Mouse (Mus musculus) midbrain, embryonic 10.5 days (tissue): ENCODE data around the gene Stra6l. TPM values are rescaled to one million over a fixed set of nuclear protein-coding genes. Genes with fewer than 3 reads are reported as not detected.

ENCODE experiments used
- DNase-seq: peaks from one replicate; pipeline ENCODE4 v3.0.0-alpha.2; 2017; ENCODE audit warnings: low spot score
- H3K27ac ChIP-seq: fragments of 300-500 bp; sonication (generic); replicated peaks from 2 replicates; pipeline ENCODE4 v1.5.1; 2016; ENCODE audit warnings: mild to moderate bottlenecking
- H3K27me3 ChIP-seq: fragments of 300-500 bp; sonication (generic); 2 replicates; pipeline ENCODE4 v1.6.1; 2016; ENCODE audit warnings: low read depth, mild to moderate bottlenecking; ENCODE audit not compliant: poor library complexity, severe bottlenecking
- H3K36me3 ChIP-seq: fragments of 300-500 bp; sonication (generic); 2 replicates; pipeline ENCODE4 v1.6.1; 2016; ENCODE audit warnings: mild to moderate bottlenecking, moderate library complexity
- H3K4me1 ChIP-seq: fragments of 300-500 bp; sonication (generic); 2 replicates; pipeline ENCODE4 v1.6.1; 2016
- H3K4me3 ChIP-seq: fragments of 300-500 bp; sonication (generic); 2 replicates; pipeline ENCODE4 v1.5.1; 2016; ENCODE audit warnings: mild to moderate bottlenecking, moderate library complexity
- H3K9me3 ChIP-seq: fragments of 300-500 bp; sonication (generic); replicated peaks from 2 replicates; pipeline ENCODE4 v1.6.1; 2016; ENCODE audit warnings: mild to moderate bottlenecking
- WGBS: fragments of 180-500 bp; shearing (Covaris S2); methylation state at CpG from one replicate; pipeline ENCODE4 v1.1.7; 2016; 5-methylcytosine and 5-hydroxymethylcytosine counted together
- polyA plus RNA-seq: library from polyadenylated mRNA; unstranded; fragments of >200 nt; fragmentation: Nextera tagmentation; extraction: Ambion mirVana; gene quantifications from 2 replicates; pipeline ENCODE4 v1.2.1, GENCODE M21; 2016

Gene Stra6l
- 0.11 and 0.17 TPM in 2 replicates for polyA plus RNA-seq

- DNase-seq: no peak
- Histone ChIP-seq H3K36me3 (no peaks in the 10 kb centered on the region), H3K27me3 (peaks cover 36% of the 10 kb centered on the region), H3K27ac (0 out of 2 replicates have a peak within 1 kb of the TSS, but pooled peaks have one; percentile 3), H3K4me1 (peaks cover 24% of the 10 kb centered on the region), H3K4me3 (no peak within 1 kb of the TSS), H3K9me3 (no peaks in the 10 kb centered on the region)
- 80% methylated on average over 10 of the region's 10 CpGs for WGBS
These were observed at the start of gene Stra6l for GRCm38 (mm10) chr4:45848109-45848824. Gene Stra6l, plus strand, starts transcription at chr4:45848664.

DNA sequence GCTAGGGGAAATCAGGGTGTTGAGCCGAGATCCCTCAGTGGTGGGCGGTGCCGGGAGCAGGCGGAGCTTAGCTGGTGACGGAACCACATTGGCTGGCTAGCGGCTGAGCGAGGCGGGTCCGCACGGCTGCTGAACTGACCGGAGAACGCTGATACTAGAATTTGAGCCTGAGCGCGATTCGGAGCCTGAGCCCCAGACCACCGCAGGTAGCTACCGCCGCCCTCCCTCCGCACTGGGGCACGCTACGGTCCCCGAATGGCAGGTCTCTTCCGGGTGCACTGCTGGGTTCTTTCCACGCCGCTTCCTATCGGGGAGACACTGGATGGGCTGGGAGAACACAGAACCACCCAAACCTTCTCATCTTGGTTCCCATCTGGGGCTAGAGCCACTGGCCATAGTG is 49.5 kb upstream of the Stra6l start, which contains the start of gene Aldh1b1:
TSS of gene Aldh1b1 (plus strand) at position 59 of the 400 bp plus-strand sequence.
- Histone ChIP-seq H3K36me3 (peaks cover 10% of the 10 kb centered on the region), H3K4me3 (peak within 1 kb of the TSS; percentile 57), H3K9me3 (no peaks in the 10 kb centered on the region), H3K27me3 (peaks cover 40% of the 10 kb centered on the region), H3K4me1 (peaks cover 36% of the 10 kb centered on the region), H3K27ac (peak within 1 kb of the TSS; percentile 71)
- WGBS: 1% methylated on average over 26 of the region's 26 CpGs
- DNase-seq: peak; percentile 82

GRCm38 (mm10) chr4:45799956-45800537 is 48.4 kb upstream of the Stra6l start:
- DNase-seq: no peak
- Histone ChIP-seq H3K4me3 (no peak overlapping the region), H3K4me1 (peaks cover 36% of the 10 kb centered on the region), H3K36me3 (peaks cover 10% of the 10 kb centered on the region), H3K27ac (0 out of 2 replicates have a peak overlapping the region, but pooled peaks have one; percentile 20), H3K9me3 (no peaks in the 10 kb centered on the region), H3K27me3 (peaks cover 37% of the 10 kb centered on the region)
- WGBS: 47% methylated on average over 3 of the region's 3 CpGs

- Histone ChIP-seq H3K36me3 (peaks cover 10% of the 10 kb centered on the region), H3K27ac (no peak overlapping the region), H3K27me3 (peaks cover 19% of the 10 kb centered on the region), H3K9me3 (no peaks in the 10 kb centered on the region), H3K4me1 (peaks cover 27% of the 10 kb centered on the region), H3K4me3 (no peak overlapping the region)
- no peak for DNase-seq
- 94% methylated on average over 14 of the region's 14 CpGs for WGBS
These were observed 45.6 kb upstream of the Stra6l start for GRCm38 (mm10) chr4:45802900-45803299.

- 42% methylated on average over 7 of the region's 7 CpGs for WGBS
- no peak overlapping the region for H3K4me3 ChIP-seq
- peaks cover 32% of the 10 kb centered on the region for H3K36me3 ChIP-seq
- peaks cover 18% of the 10 kb centered on the region for H3K4me1 ChIP-seq
- H3K27me3 ChIP-seq: peaks cover 17% of the 10 kb centered on the region
- H3K27ac ChIP-seq: no peak overlapping the region
- H3K9me3 ChIP-seq: no peaks in the 10 kb centered on the region
- DNase-seq: no peak
These were observed 40.4 kb upstream of the Stra6l start for GRCm38 (mm10) chr4:45808034-45808433.

DNA sequence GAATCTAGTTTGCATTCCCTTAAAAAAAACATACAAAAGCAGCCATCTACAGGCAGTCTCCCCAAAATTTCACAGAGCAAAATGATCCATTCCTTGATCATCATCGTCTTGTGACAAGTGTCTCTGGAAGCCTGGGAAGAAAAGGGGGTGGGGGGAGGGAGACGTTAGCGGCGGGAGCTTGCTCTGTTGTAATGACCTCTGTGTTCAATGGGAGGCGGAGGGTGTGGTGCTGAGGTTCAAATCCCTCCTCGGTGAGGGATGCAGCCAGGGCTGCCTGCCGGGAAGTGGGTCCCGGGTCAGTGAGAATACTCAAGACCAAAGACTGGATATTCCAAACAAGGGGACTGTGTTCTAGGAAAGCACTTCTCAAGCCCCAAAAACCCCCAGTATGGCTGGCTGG is 37.2 kb upstream of the Stra6l start:
- no peak for DNase-seq
- H3K36me3 ChIP-seq: peaks cover 48% of the 10 kb centered on the region
- peaks cover 26% of the 10 kb centered on the region for H3K27me3 ChIP-seq
- H3K27ac ChIP-seq: no peak overlapping the region
- H3K4me1 ChIP-seq: peaks cover 30% of the 10 kb centered on the region
- no peak overlapping the region for H3K4me3 ChIP-seq
- H3K9me3 ChIP-seq: 0 out of 2 replicates have a peak, but pooled peaks cover 4% of the 10 kb centered on the region
- whole genome bisulfite sequencing: 15% methylated on average over 8 of the region's 8 CpGs

DNA sequence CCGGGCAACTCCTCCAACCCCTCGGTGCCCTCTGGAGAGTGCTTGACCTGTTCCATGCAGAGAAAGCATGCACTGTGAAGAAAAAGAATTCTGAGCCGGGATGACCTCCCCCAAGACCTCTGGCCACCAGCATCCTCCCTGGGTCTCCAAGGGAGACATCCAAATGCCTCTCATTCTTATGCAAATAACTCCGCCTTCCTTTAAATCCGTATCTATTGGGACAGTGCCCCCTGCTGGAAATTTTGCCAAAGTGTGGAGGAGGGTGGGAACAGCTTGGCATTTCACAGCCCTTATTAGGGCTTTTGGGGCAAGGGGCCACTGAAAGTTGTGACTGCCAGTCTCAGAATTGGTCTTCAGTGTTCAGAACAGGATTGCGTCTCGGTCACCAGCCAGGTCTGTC is 32.9 kb upstream of the Stra6l start:
- Histone ChIP-seq H3K36me3 (peaks cover 36% of the 10 kb centered on the region), H3K27ac (peak overlapping the region; percentile 9; the same call in 1 of the 2 replicates), H3K4me1 (peaks cover 73% of the 10 kb centered on the region), H3K4me3 (no peak overlapping the region), H3K9me3 (0 out of 2 replicates have a peak, but pooled peaks cover 4% of the 10 kb centered on the region), H3K27me3 (peaks cover 37% of the 10 kb centered on the region)
- 19% methylated on average over 7 of the region's 7 CpGs for WGBS
- DNase-seq: peak; percentile 82

DNA sequence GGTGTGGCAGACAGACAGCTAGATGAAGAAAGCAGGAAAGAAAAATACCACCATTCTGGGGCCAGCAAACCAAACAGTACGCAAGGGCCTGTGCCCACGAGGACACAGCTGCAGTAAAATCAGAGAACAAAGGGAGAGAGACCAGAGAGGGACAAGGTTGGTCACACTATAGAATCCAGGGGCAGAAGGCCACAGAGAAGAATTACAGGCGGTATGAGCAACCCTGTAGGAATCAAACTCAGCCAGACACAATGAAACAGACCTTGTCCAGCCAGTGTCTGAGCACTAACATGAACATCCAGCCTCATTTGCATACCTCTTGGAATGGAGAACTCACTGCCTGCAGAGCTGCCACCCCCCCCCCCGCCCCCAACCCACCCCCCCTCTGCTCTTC is 29.7 kb upstream of the Stra6l start:
- DNase-seq: no peak
- H3K4me3 ChIP-seq: peak overlapping the region; percentile 38
- peaks cover 21% of the 10 kb centered on the region for H3K36me3 ChIP-seq

DNA sequence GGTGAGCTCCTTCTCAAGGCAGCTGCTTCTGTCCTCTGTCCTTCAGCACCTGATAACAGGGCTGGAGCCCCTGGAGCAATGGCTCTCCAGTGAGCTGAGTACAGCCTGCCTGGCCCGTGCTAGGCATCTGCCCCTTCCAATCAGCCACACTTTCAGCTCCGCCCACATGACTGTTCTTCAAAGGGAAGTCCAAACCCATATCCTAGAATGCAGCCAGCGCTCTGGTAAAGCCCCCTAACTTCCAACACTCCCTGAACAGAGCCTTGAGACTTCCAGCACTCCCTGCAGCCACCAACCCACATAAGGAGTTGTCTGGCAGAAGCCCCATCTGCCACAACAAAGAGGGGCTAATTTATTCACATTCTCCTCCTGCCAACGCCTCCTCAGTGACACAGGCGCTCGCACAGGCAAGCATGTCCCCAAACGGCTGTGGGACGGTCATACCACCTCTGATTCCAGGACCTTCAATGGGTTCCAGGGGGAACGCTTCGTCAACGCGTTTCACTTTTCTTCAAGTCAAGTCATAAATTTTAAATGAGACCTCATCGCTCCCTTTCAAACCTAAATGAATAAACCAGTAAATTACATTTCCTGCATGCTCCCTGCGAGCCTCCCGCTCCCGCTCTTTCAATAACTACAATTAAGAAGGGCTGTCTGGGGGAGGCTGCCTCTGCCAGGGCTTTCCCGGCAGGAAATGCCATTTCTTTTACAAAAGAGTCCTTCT is 29.1 kb upstream of the Stra6l start:
- Histone ChIP-seq H3K4me1 (peaks cover 91% of the 10 kb centered on the region), H3K9me3 (0 out of 2 replicates have a peak, but pooled peaks cover 4% of the 10 kb centered on the region), H3K36me3 (peaks cover 17% of the 10 kb centered on the region), H3K4me3 (peak overlapping the region; percentile 38), H3K27me3 (peaks cover 41% of the 10 kb centered on the region), H3K27ac (peak overlapping the region; percentile 92)
- WGBS: 3% methylated on average over 17 of the region's 17 CpGs
- DNase-seq: peak; percentile 76

More for the DNA sequence above, 29.7 kb upstream of the Stra6l start:
- Histone ChIP-seq H3K4me1 (peaks cover 86% of the 10 kb centered on the region), H3K27me3 (peaks cover 35% of the 10 kb centered on the region), H3K27ac (peak overlapping the region; percentile 92), H3K9me3 (0 out of 2 replicates have a peak, but pooled peaks cover 4% of the 10 kb centered on the region)
- WGBS: 14% methylated on average over 4 of the region's 4 CpGs

GRCm38 (mm10) chr4:45820074-45820830 is 28.2 kb upstream of the Stra6l start:
- Histone ChIP-seq H3K4me1 (peaks cover 98% of the 10 kb centered on the region), H3K27me3 (peaks cover 50% of the 10 kb centered on the region), H3K36me3 (peaks cover 10% of the 10 kb centered on the region; the same call in 1 of the 2 replicates), H3K9me3 (no peaks in the 10 kb centered on the region), H3K4me3 (peak overlapping the region; percentile 38), H3K27ac (peak overlapping the region; percentile 92)
- WGBS: 47% methylated on average over 8 of the region's 8 CpGs
- DNase-seq: peak; percentile 77

DNA sequence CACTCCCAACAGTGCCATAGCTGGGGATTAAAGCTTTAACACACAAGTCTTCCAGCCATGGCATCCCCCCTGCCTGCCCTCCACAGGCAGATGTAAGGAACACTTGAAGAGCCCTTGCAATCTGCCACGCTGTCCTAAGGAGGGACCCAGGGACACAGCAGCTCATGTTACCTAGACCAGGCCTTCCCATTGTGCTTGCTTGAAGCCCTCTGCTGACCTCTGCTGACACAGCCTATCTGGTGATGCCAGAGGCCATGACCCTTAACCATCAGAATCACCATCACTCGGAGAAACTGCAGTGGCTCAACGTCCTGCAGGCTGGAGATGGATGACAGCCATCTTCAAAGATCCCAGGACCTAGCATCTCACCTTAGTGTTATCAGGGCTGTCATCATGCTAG is 26.5 kb upstream of the Stra6l start:
- WGBS: 12% methylated on average over 3 of the region's 3 CpGs
- DNase-seq: no peak

More for the DNA sequence above, 26.5 kb upstream of the Stra6l start:
- H3K4me1 ChIP-seq: peaks cover 98% of the 10 kb centered on the region
- H3K27ac ChIP-seq: peak overlapping the region; percentile 84
- H3K27me3 ChIP-seq: peaks cover 64% of the 10 kb centered on the region
- no peak overlapping the region for H3K4me3 ChIP-seq
- H3K9me3 ChIP-seq: no peaks in the 10 kb centered on the region
- H3K36me3 ChIP-seq: peaks cover 4% of the 10 kb centered on the region; the same call in 1 of the 2 replicates
